Mouse (Mus musculus) embryo, embryonic 9.5 days (tissue): Measurements from ENCODE around the gene Astn1.

Experiments
- DNase-seq: peaks from one replicate; pipeline ENCODE4 v3.0.0-alpha.2; 2017; ENCODE audit errors: extremely low spot score

Astn1 gene

DNA sequence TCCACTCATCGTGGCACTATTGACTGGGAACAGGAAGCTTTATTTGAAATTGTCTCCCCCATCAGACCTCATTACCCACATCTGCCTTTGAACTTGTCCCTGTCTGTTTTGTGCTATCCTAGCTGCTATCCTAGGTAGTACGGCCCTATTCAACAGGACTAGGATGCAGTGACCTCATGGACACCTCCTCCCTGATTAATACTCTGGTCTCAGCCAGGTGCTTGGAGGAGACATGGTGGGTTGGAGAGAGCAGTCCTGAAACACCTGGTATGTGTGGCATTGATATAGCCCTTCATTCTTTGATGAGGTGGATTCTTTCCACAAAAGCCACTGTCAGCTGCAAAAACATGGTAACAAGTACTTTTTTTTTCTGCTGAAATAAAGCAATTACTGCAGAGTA is 52.1 kb downstream of the Astn1 start:
- DNase-seq = no peak

GRCm38 (mm10) chr1:158421451-158421850 is 59.4 kb downstream of the Astn1 start:
- no peak for DNase-seq

DNA sequence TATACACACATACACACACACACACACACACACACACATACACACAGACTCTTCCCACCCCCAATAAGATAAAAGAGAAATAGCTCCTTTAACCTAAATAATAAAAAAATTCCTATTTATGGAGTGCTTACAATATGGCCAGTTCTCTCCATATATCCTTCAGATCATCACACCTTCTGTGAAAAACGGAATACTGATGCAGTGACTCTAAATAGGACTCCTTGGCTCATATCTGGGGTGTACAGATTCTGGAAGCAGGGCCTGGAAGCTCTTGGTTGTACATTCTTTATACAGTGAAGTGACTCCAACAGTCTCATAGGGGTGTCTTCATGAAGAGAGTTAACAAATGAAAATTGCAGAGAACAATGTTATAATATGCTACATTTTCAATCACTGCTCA is 60.7 kb downstream of the Astn1 start:
- DNase-seq = no peak

GRCm38 (mm10) chr1:158446071-158446470 is 84.0 kb downstream of the Astn1 start:
- DNase-seq = no peak

- DNase-seq = no peak
Observed at GRCm38 (mm10) chr1:158447956-158448355, 85.9 kb downstream of the Astn1 start.

GRCm38 (mm10) chr1:158452675-158453074 is 90.6 kb downstream of the Astn1 start:
- DNase-seq = no peak

DNA sequence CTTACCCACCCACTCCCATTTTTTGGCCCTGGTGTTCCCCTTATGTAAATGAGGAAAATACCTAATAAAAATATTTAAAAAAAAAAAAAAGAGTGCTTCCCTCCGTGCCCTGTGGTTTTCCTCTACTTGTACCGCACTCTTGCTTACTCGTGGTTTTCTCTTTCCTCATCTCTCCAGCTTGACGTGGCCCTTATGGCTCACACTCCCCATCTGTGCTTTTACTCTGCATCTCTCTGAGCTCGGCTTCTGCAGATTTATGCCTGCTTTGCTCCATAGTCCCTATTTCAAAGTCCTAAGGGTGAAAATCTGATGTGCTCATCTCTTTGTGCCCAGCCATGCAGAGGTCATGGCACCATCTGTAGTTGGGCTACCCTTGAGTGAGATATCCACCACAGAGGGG is 91.5 kb downstream of the Astn1 start:
- no peak for DNase-seq

DNA sequence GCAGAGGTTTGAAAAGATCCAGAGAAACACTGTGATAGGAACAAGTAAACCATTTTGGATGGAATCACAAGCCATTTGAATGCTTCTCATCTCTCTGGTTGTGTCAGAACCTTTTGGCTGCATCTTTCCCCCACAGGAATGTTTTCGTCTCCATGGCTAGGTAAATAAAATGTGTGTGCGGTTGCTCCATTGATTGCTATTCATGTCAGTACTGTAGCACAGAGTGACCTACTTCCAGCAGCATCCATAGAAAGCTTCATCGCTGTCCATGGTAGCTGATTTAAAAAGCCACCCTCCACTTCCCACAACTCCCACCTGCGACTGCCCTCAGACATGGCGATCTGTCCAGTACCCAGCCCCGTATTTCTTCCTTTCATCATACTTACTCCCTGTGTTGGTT is 101.9 kb downstream of the Astn1 start:
- peak; percentile 10 for DNase-seq

DNA sequence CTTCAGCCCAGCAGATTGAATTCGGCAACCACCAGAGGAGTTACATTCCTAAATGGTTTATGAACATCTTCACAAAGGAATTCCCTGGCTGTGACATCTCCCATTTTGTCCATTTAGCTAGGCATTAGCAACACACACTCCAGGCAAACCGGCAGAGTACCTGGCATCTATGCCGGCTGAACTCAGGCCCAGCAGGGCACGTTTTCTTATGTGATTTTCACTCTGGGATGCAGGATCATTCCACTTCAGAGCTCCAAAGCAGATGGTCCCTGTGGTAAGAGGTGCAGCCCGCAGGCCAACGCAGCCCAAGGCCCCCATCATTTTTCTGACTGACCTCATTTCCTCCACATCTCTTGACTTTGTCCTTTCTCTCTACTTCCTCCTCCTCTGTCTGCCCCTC is 103.2 kb downstream of the Astn1 start:
- no peak for DNase-seq

GRCm38 (mm10) chr1:158477841-158478240 is 115.8 kb downstream of the Astn1 start:
- no peak for DNase-seq

DNA sequence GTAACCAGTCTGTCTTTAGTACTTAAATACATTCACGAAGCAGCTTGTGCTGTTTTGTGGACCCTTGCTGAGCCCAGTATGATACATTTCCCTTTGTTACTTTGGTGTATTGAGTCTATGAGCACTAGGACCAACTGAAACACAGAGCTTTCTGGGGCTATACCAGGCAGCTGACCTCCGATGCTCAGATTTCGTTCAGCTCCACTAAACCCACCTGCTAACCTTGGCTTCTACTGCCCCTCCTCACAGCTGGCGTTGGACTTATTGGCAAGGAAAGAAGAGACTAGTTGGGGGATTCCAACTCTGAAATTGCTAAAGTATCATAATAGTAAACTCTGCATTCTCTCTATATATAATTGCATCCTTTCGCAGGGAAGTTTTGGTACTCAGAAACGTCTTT is 118.2 kb downstream of the Astn1 start:
- DNase-seq = no peak

GRCm38 (mm10) chr1:158483733-158484132 is 121.7 kb downstream of the Astn1 start:
- DNase-seq = no peak

DNA sequence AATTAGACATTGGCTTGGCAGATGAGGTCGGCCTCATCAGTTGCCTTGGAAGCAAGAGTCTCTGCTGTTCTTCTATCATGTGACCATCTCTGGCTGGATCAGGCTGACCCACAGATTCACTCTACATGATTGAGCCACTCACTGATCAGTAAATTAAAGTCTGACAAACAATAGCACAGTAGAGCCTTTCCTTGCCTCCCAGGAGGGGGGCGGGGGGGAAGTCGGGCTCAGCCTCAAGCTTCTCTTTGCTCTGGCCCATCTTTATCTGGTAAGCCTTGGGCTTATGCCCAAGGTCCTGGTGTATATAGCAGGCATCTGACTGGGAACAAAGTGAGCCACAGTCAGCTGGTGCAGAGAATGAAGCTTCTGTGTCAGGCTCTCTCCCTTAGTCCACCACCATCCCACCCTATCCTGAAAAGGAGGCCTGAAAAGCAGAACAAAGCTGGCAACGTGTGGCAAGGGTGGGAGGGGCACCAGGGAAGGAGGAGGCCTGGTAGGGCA is 127.5 kb downstream of the Astn1 start:
- DNase-seq = peak; percentile 12

DNA sequence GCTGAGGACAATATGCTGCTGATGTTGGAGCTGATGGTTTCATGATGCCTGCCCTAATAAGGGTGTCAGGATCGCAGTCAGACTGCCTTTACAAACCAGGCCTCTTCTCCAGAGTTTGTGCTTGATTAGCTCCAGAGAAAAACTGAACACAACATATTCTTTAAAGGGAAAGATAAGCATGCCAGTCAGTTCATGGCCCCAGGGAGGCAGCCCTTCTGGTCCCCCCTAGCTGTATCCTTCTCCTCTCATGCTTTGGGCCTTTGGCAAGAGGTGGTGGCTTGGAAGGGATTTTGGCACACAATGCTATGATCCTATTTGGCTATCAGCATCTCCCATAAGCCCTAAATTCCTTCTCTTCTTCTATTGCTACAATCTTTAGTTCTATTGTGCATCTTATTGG is 128.1 kb downstream of the Astn1 start:
- DNase-seq = no peak

DNA sequence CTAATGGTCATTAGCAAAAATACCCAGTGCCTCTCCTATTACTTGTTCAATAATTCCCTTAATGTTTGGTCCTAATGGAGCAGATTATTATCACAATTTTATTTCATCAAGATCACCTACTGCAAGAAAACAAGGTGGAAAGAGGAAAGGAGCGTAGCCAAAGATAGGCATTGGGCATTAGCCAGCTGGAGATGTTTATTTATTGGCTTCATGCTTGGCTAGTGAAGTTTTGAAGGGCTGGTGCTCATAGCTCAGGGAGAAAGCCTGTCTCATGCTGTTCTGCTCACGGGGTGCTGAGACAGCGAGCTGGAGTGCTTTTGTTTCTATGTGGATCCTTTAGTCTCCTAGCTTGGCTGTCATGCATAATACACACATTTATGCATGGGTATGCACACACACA is 131.2 kb downstream of the Astn1 start:
- DNase-seq = no peak

DNA sequence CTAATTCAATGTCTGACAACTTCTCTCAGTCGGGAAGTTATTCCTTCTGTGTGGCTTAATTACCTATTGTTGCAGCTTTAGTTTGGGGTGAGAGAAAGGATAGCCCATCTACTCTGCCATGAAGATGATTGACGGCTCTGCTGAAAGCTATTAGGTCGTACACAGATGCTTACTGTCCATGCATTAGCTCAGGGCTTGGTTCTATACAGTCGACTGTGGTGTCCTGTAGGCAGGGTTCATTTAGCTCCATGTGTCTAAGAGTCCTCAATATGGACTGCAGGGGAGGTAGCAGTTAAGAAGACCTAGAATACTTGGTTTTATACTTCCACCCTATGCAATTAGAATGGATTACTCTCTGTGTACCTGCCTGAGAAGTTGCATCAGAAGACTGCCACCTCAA is 138.1 kb downstream of the Astn1 start:
- DNase-seq = no peak

DNA sequence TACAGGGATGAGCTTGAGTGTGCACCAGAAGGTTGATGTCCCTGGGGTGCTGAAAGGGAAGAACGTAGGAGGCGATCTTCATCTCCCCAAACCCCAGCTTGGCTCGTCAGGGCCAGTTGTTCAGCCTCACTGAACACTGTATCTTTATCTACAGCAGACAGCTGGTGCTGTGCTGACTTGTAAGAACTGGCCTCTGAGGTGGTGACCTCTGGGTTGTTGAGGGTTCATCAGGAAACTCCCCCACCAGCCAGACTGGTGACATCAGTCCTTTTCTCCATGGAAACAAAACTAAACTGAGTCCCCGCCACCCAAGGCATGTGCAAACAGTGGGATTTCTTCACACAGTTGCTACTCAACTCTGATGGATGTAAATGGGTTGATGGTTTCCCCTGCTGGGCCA is 138.9 kb downstream of the Astn1 start:
- peak; percentile 63 for DNase-seq

DNA sequence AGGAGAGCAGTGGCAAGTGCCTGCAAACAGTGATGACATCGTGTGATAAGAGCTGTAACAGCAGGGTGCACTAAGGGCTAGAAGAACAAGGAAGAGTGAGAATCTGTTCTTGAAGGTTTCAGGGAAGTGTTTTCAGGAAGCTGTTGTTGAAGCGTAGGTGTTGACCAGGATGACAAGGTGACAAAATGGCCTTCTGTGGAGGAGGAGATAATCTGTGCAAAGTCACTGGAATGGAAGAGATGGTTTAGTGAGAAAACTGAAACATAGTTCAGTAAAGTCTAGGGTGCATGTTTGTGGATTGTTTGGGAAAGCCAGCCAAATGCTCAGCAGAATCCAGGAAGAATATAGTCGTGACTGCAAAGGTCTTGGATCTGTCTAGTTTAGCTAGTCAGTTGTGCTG is 145.5 kb downstream of the Astn1 start:
- no peak for DNase-seq

- DNase-seq = no peak
Observed at GRCm38 (mm10) chr1:158509112-158509855, 147.2 kb downstream of the Astn1 start.

DNA sequence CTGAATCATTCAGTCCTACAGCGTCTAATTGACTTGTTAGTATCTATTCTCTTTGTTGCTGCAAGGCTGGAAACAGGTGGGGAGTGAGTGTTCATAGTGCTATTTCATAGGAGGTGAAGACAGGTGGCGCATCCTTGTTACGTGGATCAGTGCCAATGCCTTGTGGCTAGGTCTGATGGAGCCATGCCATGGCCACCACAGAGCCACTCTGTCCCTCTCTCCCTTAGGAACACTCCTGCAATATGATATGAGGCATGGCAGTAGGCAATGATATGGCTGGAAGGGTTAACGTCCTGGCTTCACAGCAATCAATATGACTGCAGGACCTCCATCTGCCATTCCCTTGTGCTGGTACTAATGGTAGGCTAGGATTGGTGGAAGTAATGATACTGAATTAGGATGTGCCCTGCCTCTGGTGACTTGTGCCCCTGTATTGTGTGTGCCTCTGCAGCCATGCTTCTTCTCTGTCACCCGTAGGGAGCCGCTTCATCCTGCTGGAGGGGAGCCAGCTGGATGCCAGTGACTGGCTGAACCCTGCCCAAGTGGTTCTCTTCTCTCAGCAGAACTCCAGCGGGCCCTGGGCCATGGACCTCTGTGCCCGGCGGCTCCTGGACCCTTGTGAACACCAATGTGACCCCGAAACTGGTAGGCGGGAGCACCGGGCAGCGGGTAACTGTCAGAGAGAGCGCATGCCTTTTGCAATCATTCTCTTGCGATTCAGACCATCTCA is 148.6 kb downstream of the Astn1 start:
- no peak for DNase-seq

DNA sequence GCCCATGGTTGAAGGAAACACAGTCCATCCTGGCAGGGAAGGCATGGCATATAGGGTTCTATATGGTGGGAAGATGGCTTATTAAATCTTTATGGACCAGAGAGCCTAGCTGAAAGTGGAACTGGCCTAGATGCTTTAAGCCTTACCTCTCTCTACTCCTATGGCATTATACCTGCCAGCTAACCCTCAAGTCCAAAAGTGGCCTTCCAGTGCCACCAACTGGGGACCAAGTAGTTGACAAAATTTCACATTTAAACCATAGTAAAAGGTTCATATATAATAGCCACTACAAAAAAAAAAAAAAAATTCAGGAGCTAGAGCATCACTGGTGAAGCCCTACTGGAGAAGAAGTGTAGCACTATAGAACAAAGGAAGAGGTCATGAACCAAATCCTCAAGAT is 150.0 kb downstream of the Astn1 start:
- no peak for DNase-seq

DNA sequence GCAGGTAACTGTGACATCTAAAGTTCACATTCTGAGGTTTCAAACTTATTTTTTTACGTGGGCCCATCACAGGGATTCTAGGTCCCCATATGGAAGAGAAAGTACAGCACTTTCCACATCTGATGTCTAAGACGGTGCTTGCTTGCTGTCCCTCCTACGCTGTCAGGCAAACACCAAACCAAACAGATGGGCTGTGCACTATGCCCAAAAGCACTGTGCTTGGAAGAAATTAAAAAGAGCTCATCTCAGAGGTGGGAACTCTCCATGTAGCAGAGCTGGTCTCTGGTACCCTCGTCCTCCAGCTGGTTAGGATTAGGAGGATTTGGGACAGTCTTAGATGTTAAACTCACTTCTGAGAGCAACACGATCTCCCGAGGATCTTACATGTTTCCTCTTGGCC is 150.6 kb downstream of the Astn1 start:
- no peak for DNase-seq

DNA sequence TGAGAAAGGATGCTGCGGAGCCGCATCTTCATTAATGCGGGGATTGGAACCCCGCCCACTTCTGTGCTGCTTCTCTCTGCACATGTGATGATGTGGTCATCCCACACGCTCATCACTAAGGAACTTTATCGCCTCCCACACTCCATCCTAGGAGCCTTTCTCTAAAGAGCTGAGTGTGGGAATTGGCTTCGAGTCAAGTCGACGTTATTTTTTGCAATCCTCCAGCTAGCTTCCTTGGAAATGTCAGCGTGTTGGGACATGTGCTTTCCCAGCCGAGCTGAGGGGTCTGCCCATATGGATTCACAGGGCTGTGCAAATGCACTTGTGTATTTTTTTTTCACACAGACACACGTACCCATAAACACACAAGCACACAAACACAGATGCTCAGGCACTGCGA is 151.5 kb downstream of the Astn1 start:
- DNase-seq = no peak
